Mouse (Mus musculus): ENCODE data around the gene Rnf180.

DNA sequence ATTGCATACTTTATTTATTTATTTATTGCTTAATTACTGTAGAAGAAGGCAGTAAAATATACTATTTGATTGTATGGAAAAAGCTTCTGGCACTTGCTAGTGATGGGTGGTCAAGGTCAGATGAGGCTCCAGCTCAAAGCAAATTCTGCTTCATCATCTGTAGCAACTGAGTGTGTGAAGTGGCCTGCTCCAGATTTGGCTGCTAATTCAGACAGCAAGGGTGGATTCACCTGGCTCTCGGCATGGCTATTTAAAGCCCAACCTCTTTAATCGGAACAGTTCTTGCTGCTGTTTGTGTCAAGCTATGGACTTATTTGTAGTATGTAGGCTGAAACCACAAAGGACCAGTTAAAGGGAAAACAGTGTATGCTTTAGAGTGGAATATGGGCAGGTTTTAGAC lies 161.8 kb downstream of the Rnf180 start:
- TF ChIP-seq GATA1 (IDR thresholded peaks at IDR 0.05; ENCODE audit: borderline replicate concordance, low read length), result no peak
- TF ChIP-seq FLI1 (IDR thresholded peaks at IDR 0.05; ENCODE audit: low read length), result no peak
